Mouse (Mus musculus) embryonic facial prominence, embryonic 12.5 days (tissue): ENCODE data around the gene Pou2f3. TPM values are rescaled to one million over a fixed set of nuclear protein-coding genes. Genes with fewer than 3 reads are reported as not detected.
A peak's percentile ranks its signal among the peaks of the same experiment; 100 is the strongest.

Experiments
- ATAC-seq: fragments of 200-750 bp; cut with Nextera tagmentation; 2 replicates; pipeline ENCODE4 v1.8.0; 2017; ENCODE audit not compliant: insufficient number of reproducible peaks, insufficient read depth, low FRiP score, low TSS enrichment
- H3K27ac ChIP-seq: fragments of 300-500 bp; sonication (generic); 2 replicates; pipeline ENCODE4 v1.5.1; 2016; ENCODE audit warnings: mild to moderate bottlenecking
- H3K27me3 ChIP-seq: fragments of 300-500 bp; sonication (generic); 2 replicates; pipeline ENCODE4 v1.6.1; 2016; ENCODE audit warnings: mild to moderate bottlenecking, moderate library complexity
- H3K36me3 ChIP-seq: fragments of 300-500 bp; sonication (generic); 2 replicates; pipeline ENCODE4 v1.6.1; 2016; ENCODE audit warnings: mild to moderate bottlenecking
- H3K4me1 ChIP-seq: fragments of 300-500 bp; sonication (generic); 2 replicates; pipeline ENCODE4 v1.6.1; 2016
- H3K4me2 ChIP-seq: fragments of 300-500 bp; sonication (generic); replicated peaks from 2 replicates; pipeline ENCODE4 v1.6.1; 2016; ENCODE audit warnings: mild to moderate bottlenecking, moderate library complexity
- H3K4me3 ChIP-seq: fragments of 300-500 bp; sonication (generic); 2 replicates; pipeline ENCODE4 v1.5.1; 2016; ENCODE audit warnings: mild to moderate bottlenecking
- H3K9ac ChIP-seq: fragments of 300-500 bp; sonication (generic); 2 replicates; pipeline ENCODE4 v1.6.1; 2016; ENCODE audit warnings: mild to moderate bottlenecking, moderate library complexity
- H3K9me3 ChIP-seq: fragments of 300-500 bp; sonication (generic); 2 replicates; pipeline ENCODE4 v1.6.1; 2016; ENCODE audit warnings: mild to moderate bottlenecking, moderate library complexity
- WGBS: fragments of 180-500 bp; shearing (Covaris S2); methylation state at CpG from one replicate; pipeline ENCODE4 v1.1.7; 2016; 5-methylcytosine and 5-hydroxymethylcytosine counted together
- polyA plus RNA-seq: library from polyadenylated mRNA; unstranded; fragments of >200 nt; fragmentation: Nextera tagmentation; extraction: Ambion mirVana; gene quantifications from 2 replicates; pipeline ENCODE4 v1.2.1, GENCODE M21; 2016

Pou2f3 gene
- polyA plus RNA-seq, 1 experiment from 2014 or later = 0.18 TPM

GRCm38 (mm10) chr9:43107187-43107517 is 103.0 kb downstream of the Pou2f3 start, which contains the start of gene Arhgef12:
Gene Arhgef12, minus strand, starts transcription at chr9:43107239.
- no peaks in the 10 kb centered on the region for H3K9me3 ChIP-seq
- H3K27me3 ChIP-seq = no peaks in the 10 kb centered on the region
- ATAC-seq = no peak
- peak within 1 kb of the TSS; percentile 92 for H3K27ac ChIP-seq
- H3K4me2 ChIP-seq = peak within 1 kb of the TSS; percentile 80
- peaks cover 18% of the 10 kb centered on the region for H3K4me1 ChIP-seq
- peaks cover 20% of the 10 kb centered on the region for H3K36me3 ChIP-seq
- H3K4me3 ChIP-seq = peak within 1 kb of the TSS; percentile 87
- 34% methylated on average over 10 of the region's 10 CpGs for WGBS
- H3K9ac ChIP-seq = peak within 1 kb of the TSS; percentile 95

- H3K27me3 ChIP-seq = no peaks in the 10 kb centered on the region
- H3K9me3 ChIP-seq = no peaks in the 10 kb centered on the region
- peak overlapping the region; percentile 87 for H3K4me3 ChIP-seq
- H3K4me2 ChIP-seq = peak overlapping the region; percentile 80
- ATAC-seq = no peak
- peaks cover 15% of the 10 kb centered on the region for H3K36me3 ChIP-seq
- 19% methylated on average over 22 of the region's 22 CpGs for WGBS
- H3K27ac ChIP-seq = peak overlapping the region; percentile 92
- peaks cover 21% of the 10 kb centered on the region for H3K4me1 ChIP-seq
- H3K9ac ChIP-seq = peak overlapping the region; percentile 95
These were observed 103.6 kb downstream of the Pou2f3 start for GRCm38 (mm10) chr9:43106426-43107186.

GRCm38 (mm10) chr9:43105664-43106361 is 104.4 kb downstream of the Pou2f3 start:
- no peaks in the 10 kb centered on the region for H3K9me3 ChIP-seq
- H3K27ac ChIP-seq = peak overlapping the region; percentile 92
- H3K4me2 ChIP-seq = peak overlapping the region; percentile 80
- peak overlapping the region; percentile 87 for H3K4me3 ChIP-seq
- under 1% methylated on average over 88 of the region's 91 CpGs for WGBS
- peak overlapping the region; percentile 95 for H3K9ac ChIP-seq
- H3K27me3 ChIP-seq = no peaks in the 10 kb centered on the region
- H3K4me1 ChIP-seq = peaks cover 21% of the 10 kb centered on the region
- peak; percentile 76 for ATAC-seq
- H3K36me3 ChIP-seq = peaks cover 7% of the 10 kb centered on the region; the same call in 1 of the 2 replicates

- under 1% methylated on average over 38 of the region's 40 CpGs for whole genome bisulfite sequencing
- Histone ChIP-seq H3K4me2 (peak overlapping the region; percentile 80), H3K4me3 (peak overlapping the region; percentile 87), H3K9ac (peak overlapping the region; percentile 95), H3K36me3 (no peaks in the 10 kb centered on the region), H3K27me3 (no peaks in the 10 kb centered on the region), H3K9me3 (no peaks in the 10 kb centered on the region), H3K4me1 (peaks cover 21% of the 10 kb centered on the region), H3K27ac (peak overlapping the region; percentile 92)
- no peak for ATAC-seq
These were observed 105.1 kb downstream of the Pou2f3 start for GRCm38 (mm10) chr9:43104873-43105663.

GRCm38 (mm10) chr9:43104526-43104872 is 105.7 kb downstream of the Pou2f3 start:
- peak overlapping the region; percentile 95 for H3K9ac ChIP-seq
- H3K27ac ChIP-seq = 0 out of 2 replicates have a peak overlapping the region, but pooled peaks have one; percentile 92
- 4% methylated on average over 4 of the region's 4 CpGs for WGBS

GRCm38 (mm10) chr9:43103675-43104299 is 106.4 kb downstream of the Pou2f3 start:
- no peaks in the 10 kb centered on the region for H3K27me3 ChIP-seq
- no peaks in the 10 kb centered on the region for H3K9me3 ChIP-seq
- no peak overlapping the region for H3K27ac ChIP-seq
- H3K4me1 ChIP-seq = peaks cover 21% of the 10 kb centered on the region
- peak overlapping the region; percentile 80 for H3K4me2 ChIP-seq
- WGBS = 25% methylated on average over 4 of the region's 4 CpGs
- peak overlapping the region; percentile 87 for H3K4me3 ChIP-seq
- ATAC-seq = no peak
- H3K36me3 ChIP-seq = no peaks in the 10 kb centered on the region
- 0 out of 2 replicates have a peak overlapping the region, but pooled peaks have one; percentile 30 for H3K9ac ChIP-seq

More at GRCm38 (mm10) chr9:43104526-43104872, 105.7 kb downstream of the Pou2f3 start:
- no peaks in the 10 kb centered on the region for H3K9me3 ChIP-seq
- ATAC-seq = no peak
- no peaks in the 10 kb centered on the region for H3K27me3 ChIP-seq
- peaks cover 21% of the 10 kb centered on the region for H3K4me1 ChIP-seq
- H3K36me3 ChIP-seq = no peaks in the 10 kb centered on the region
- peak overlapping the region; percentile 87 for H3K4me3 ChIP-seq
- H3K4me2 ChIP-seq = peak overlapping the region; percentile 80

- Histone ChIP-seq H3K4me2 (peak overlapping the region; percentile 80), H3K9me3 (no peaks in the 10 kb centered on the region), H3K4me3 (peak overlapping the region; percentile 21), H3K27me3 (no peaks in the 10 kb centered on the region), H3K4me1 (peaks cover 21% of the 10 kb centered on the region), H3K27ac (no peak overlapping the region), H3K9ac (0 out of 2 replicates have a peak overlapping the region, but pooled peaks have one; percentile 20), H3K36me3 (no peaks in the 10 kb centered on the region)
- no peak for ATAC-seq
- 90% methylated on average over 2 of the region's 2 CpGs for WGBS
These were observed 107.2 kb downstream of the Pou2f3 start for GRCm38 (mm10) chr9:43102931-43103330.

GRCm38 (mm10) chr9:43101936-43102595 is 108.1 kb downstream of the Pou2f3 start:
- 0 out of 2 replicates have a peak overlapping the region, but pooled peaks have one; percentile 80 for H3K4me2 ChIP-seq
- WGBS = 72% methylated on average over 8 of the region's 8 CpGs
- H3K4me1 ChIP-seq = peaks cover 21% of the 10 kb centered on the region
- H3K9me3 ChIP-seq = no peaks in the 10 kb centered on the region
- no peaks in the 10 kb centered on the region for H3K36me3 ChIP-seq
- no peak overlapping the region for H3K4me3 ChIP-seq
- H3K27me3 ChIP-seq = no peaks in the 10 kb centered on the region
- ATAC-seq = no peak
- no peak overlapping the region for H3K27ac ChIP-seq
- H3K9ac ChIP-seq = no peak overlapping the region

- H3K4me2 ChIP-seq = no peak overlapping the region
- H3K27me3 ChIP-seq = no peaks in the 10 kb centered on the region
- H3K36me3 ChIP-seq = no peaks in the 10 kb centered on the region
- peaks cover 23% of the 10 kb centered on the region for H3K4me1 ChIP-seq
- H3K9ac ChIP-seq = no peak overlapping the region
- H3K4me3 ChIP-seq = no peak overlapping the region
- 60% methylated on average over 4 of the region's 4 CpGs for WGBS
- H3K9me3 ChIP-seq = no peaks in the 10 kb centered on the region
- no peak overlapping the region for H3K27ac ChIP-seq
- no peak for ATAC-seq
These were observed 111.2 kb downstream of the Pou2f3 start for GRCm38 (mm10) chr9:43098922-43099321.

- Histone ChIP-seq H3K36me3 (no peaks in the 10 kb centered on the region), H3K27me3 (no peaks in the 10 kb centered on the region), H3K9ac (no peak overlapping the region), H3K4me3 (no peak overlapping the region), H3K4me2 (no peak overlapping the region), H3K27ac (no peak overlapping the region), H3K9me3 (no peaks in the 10 kb centered on the region), H3K4me1 (peaks cover 19% of the 10 kb centered on the region)
- ATAC-seq = no peak
- WGBS = 85% methylated on average over 3 of the region's 3 CpGs
These were observed 112.2 kb downstream of the Pou2f3 start for GRCm38 (mm10) chr9:43097801-43098557.
